Mouse (Mus musculus) layer of hippocampus, postnatal 10 days (tissue): Measurements from ENCODE around the gene Nfam1. TPM values are rescaled to one million over a fixed set of nuclear protein-coding genes. Genes with fewer than 3 reads are reported as not detected.
"Not testable (repeated sequence)": the region's sequence is repeated elsewhere in the genome, so short reads cannot be mapped to it uniquely, and the experiment has no call there.

ENCODE experiments used
- DNase-seq, 2 experiments: peaks; one replicate each; pipeline ENCODE4 v3.0.0; 2021; ENCODE audit warnings: low spot score in 2 of 2
- long read RNA-seq: library from polyadenylated mRNA; stranded (forward); transcript quantifications from one replicate; pipeline ENCODE4 v2.0.0, GENCODE M21; 2023
- total RNA-seq, 2 experiments: library from RNA; stranded (reverse); gene quantifications; 2 replicates each; pipeline ENCODE4 v1.2.3; 2021

The Nfam1 gene
- 1 to 10 TPM; 1.6 to 2.4 TPM for total RNA-seq
- long read RNA-seq, full-length matches to known transcripts = 6 of 8 reads
- long read RNA-seq, partial matches to known transcripts = 0 of 8 reads
- long read RNA-seq, other reads (novel, unspliced or antisense) = 2 of 8 reads

GRCm38 (mm10) chr15:83032981-83033541 is at the start of gene Nfam1:
Nfam1 (minus strand) TSS chr15:83033306.
- DNase-seq = peak in 1 of 2 experiments; percentile 49

GRCm38 (mm10) chr15:83075607-83076525 is 42.8 kb upstream of the Nfam1 start:
- no peak for DNase-seq

- no peak for DNase-seq
Measured at GRCm38 (mm10) chr15:83074179-83074578, 41.1 kb upstream of the Nfam1 start.

- DNase-seq = no peak
Measured at GRCm38 (mm10) chr15:83071752-83072151, 38.6 kb upstream of the Nfam1 start.

GRCm38 (mm10) chr15:83070942-83071341 is 37.8 kb upstream of the Nfam1 start:
- DNase-seq = no peak

- DNase-seq = no peak
Measured at GRCm38 (mm10) chr15:83068270-83068669, 35.2 kb upstream of the Nfam1 start.

GRCm38 (mm10) chr15:83065543-83065942 is 32.4 kb upstream of the Nfam1 start:
- DNase-seq = peak in 1 of 2 experiments; percentile 38

- not testable (repeated sequence) for DNase-seq
Measured at GRCm38 (mm10) chr15:83062582-83062981, 29.5 kb upstream of the Nfam1 start.

GRCm38 (mm10) chr15:83061689-83062088 is 28.6 kb upstream of the Nfam1 start:
- DNase-seq = no peak

GRCm38 (mm10) chr15:83059233-83059660 is 26.1 kb upstream of the Nfam1 start:
- no peak for DNase-seq

GRCm38 (mm10) chr15:83057533-83057932 is 24.4 kb upstream of the Nfam1 start:
- DNase-seq = no peak

- DNase-seq = peak; percentile 53 to 67
Measured at GRCm38 (mm10) chr15:83056378-83057083, 23.4 kb upstream of the Nfam1 start.

GRCm38 (mm10) chr15:83055569-83055968 is 22.5 kb upstream of the Nfam1 start:
- DNase-seq = no peak

- no peak for DNase-seq
Measured at GRCm38 (mm10) chr15:83053261-83053660, 20.2 kb upstream of the Nfam1 start.

GRCm38 (mm10) chr15:83052341-83053104 is 19.4 kb upstream of the Nfam1 start:
- DNase-seq = no peak

GRCm38 (mm10) chr15:83046730-83047129 is 13.6 kb upstream of the Nfam1 start:
- DNase-seq = no peak

- DNase-seq = no peak
Measured at GRCm38 (mm10) chr15:83046308-83046707, 13.2 kb upstream of the Nfam1 start.

- not testable (repeated sequence) for DNase-seq
Measured at GRCm38 (mm10) chr15:83045565-83045964, 12.5 kb upstream of the Nfam1 start.

- no peak for DNase-seq
Measured at GRCm38 (mm10) chr15:83043362-83043708, 10.2 kb upstream of the Nfam1 start.

GRCm38 (mm10) chr15:83042655-83043361 is 9.7 kb upstream of the Nfam1 start:
- peak; percentile 67 to 70 for DNase-seq
